Mouse (Mus musculus): ENCODE results near the gene Nppa.
"Not testable (repeated sequence)": the region's sequence is repeated elsewhere in the genome, so short reads cannot be mapped to it uniquely, and the experiment has no call there.

Nppa gene

DNA sequence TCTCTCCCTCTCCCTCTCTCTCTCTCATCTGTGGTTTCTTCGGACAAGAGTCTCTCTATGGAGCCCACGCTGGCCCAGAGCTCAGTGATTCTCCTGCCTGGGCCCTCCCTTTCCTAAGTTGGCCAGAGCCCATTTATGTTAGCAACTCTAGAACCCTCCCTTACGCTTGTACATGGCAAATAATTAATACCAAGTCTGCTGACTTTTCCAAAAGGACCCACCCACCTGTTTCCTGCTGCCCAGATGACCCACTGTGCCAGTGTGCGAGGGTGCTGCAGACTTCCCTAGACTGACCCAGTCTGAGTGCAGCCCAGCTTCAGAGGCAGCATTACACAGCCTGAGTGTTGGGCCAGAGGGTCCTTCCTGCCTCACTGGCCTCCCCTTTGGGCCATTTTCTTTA lies 11.7 kb downstream of the Nppa start:
- DNase-seq (ENCODE audit: low spot score): no peak

DNA sequence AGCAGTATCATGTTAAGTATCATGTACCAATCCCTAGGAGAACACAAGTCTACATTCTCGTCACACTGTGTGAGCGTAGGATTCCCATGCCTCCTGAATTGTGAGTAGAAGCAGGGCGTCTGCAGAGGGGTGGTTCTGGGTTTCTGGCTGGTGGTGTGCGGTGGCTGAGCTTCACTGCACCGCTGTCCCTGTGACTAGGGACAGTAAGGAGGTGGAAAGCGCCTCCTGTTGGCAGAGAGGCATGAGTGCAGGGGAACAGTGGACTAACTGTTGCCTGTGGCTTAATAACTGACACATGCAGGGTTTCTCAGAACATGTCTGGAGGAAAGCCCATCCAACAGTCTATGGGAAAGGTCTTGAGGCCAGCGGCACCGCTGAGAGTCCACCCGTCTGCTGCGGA lies 14.9 kb downstream of the Nppa start:
- DNase-seq (ENCODE audit: low spot score): no peak

DNA sequence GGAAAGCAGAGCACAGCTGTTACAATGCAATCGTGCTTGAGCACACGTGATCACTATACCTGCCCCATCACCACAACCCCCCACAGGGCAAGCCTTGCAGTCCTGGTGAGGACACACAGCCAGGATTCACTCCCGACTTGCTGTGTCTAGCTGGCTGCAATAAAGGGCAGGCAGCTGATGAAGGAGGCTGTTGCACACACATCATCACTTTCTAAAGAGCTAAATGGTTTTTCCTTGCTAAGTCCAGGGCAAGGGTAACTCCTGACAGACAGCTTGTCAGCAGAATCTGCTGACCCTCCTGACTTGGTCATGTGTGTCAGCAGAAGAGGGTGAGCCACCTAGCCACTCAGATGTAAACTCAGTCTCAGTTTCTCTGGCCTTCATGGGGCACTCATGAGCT lies 16.5 kb downstream of the Nppa start:
- no peak for DNase-seq (ENCODE audit: low spot score)

DNA sequence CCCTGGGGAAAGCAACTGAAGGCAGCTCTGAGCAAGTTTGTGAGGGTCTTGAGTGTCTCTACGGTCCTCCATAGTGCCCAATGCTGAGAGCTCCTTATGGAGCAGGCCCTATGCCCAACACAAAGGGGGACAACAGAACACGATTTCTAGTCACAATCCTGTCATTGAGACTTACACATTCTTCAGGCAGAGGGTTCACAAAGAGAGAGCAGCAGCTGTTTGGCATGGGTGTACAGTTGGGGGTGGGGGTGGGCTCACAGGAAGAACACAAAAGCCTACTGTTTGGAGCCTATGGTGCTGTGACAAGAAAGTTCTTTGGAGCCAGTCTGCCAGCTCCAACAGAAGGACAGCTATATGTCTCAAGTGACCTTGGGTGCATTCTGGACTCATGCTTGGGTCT lies 17.9 kb downstream of the Nppa start:
- DNase-seq (ENCODE audit: low spot score): no peak

DNA sequence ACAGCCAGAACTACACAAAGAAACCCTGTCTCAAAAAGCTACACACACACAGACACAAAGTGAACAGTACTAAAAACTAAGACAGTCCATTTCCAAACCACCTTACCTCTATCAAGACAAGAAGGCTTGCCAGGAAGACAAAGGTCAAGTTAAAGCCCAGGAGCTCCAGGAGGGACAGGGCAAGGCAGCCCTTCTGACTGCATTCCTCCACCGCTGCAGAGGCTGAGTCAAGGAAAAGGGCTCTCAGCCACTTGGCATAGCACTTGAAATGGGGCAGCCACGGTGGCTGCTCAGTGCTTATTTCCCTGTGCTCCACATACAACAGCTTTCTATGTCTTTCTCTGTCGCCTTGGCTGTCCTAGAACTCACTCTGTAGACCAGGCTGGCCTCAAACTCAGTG lies 23.5 kb downstream of the Nppa start:
- no peak for DNase-seq (ENCODE audit: low spot score)

DNA sequence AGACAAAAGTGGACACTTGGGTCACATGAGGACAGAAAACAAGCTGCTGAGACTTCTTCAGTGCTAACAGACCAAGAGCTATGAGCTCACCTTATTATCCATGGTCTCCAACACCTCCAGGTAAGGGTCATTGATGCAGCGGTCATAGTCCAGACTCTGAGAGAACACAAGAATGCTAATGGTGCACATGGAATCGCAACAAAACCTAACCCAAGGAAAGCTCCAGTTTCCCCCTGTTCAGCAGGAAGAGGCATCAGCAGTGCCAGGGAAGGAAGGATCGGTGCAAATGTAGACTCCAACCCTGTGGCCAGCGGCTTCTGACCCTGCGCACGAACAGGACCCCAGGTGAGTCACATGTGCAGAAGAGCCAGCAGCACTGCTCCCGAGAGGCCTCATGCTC lies 28.8 kb downstream of the Nppa start:
- no peak for DNase-seq (ENCODE audit: low spot score)

DNA sequence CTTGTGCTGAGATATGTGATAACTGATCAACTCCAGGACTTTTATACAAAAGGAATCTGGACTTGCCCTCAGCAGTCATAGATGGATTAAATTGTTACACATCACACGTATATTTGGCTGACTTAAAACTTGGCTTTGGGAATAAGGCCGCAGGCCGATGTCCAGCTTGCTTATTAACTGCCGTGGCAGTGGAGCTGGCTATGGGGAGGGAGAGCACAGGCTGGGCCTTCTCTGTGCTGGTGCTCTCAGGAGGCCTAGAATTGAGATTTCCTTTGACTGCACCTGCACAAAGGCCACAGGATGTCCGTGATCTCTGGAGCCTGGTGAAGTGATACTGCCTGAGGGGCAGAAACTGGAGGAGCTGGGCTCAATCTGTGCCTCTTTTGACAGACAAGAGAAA lies 30.0 kb downstream of the Nppa start:
- DNase-seq (ENCODE audit: low spot score): no peak

DNA sequence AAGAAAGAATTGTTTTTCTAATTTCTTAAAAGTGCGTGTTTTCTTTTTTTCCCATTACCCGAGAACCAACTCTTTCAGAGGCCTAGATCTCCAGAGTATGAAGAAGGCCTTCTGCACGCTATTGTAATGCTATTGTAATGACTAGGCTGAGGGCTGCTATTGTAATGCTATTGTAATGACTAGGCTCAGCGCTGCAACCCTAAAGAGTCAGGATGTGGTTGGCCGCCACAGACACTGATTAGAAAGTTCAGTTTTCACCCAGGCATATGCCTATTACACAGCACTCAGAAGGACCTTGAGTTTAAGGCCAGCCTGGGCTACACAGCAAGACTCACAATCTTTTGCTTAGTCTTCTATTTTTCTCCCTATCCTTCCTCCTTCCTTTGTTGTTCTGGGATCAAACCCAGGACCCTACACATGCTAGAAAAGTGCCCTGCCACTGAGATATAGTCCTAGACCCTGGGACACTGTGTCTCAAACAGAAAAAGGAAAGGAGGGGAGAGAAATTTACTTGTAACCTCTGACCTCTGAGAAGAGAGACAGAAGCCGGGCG lies 33.4 kb downstream of the Nppa start:
- DNase-seq (ENCODE audit: low spot score): no peak

DNA sequence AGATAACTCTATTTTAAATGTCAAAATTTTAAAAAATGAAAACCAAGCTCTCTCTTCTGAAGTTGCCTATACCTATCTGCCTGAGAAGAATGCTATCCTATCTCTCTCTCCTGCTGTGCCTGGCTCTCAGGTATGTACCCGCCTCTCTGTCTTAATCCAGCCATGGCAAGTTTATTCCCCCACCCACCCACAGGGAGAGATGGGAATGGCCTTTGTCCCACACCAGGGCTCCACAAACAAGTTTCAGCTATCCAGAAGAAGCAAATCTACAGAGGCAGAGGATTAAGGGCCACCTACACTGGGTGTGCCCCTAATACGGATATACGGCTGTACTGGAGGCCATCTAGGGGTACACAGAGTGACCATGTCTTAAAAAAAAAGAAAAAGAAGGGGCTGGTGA lies 34.9 kb downstream of the Nppa start:
- DNase-seq (ENCODE audit: low spot score): no peak

DNA sequence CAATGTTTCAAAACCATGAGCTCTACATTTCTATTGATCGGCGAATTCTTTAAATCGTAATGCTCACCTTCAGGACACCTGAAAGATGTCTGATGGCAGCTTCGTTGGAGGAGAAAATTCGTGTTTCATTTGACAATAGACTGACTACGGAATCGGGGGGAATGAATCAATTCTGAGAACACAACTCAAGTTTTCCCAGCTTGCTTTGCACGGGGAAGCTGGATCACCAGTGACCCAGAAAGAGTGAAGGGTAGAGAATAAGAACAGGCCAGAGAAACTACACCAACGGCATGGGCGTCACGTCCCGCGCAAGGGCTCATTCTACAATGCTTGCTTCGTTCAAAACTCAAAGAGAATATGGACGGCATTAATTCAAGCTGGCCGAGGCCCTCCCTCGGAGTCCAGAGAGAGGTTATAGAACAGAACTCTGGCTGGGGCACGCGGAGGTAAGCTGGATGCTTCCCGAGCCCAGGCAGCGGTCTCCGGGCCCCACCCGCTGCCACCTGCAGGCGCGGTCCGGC lies 37.6 kb downstream of the Nppa start:
- no peak for DNase-seq (ENCODE audit: low spot score)

DNA sequence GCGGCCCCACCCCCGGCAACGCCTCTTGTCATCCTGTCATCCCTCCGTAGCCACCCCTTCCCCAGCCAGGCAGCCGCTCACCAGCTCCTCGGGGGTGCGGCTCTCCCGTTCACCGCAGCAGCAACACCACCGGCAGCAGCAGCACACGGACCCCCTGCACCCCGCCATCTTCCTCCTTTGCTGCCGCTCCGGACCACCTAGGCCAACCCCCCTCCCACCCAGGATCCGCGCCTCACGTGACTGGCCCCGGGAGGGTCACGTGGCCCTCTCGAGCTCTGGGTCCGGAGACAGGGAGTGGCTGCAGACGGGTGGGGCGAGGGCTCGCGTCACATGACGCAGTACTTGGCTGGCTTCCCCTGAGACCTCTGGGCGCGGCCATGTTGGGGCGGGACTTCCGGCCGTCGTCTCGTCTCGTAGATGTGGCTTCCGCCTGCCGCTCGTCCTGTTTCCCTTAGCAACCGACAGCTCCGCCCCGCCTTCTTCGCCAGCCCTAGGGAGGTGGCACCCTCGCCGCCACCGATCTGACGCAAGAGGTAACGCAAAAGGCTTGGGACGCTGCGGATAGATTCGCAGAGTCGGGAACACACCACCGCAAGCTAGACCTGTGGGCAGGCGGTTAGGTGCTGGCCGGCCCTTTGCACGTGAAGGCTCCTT lies 38.2 kb downstream of the Nppa start, which contains the start of the genes Clcn6 and Mthfr:
Gene Clcn6, minus strand, starts transcription at position 222 of the 654 bp plus-strand sequence.
Gene Mthfr, plus strand, starts transcription at position 478 of the 654 bp plus-strand sequence.
- peak; percentile 100 for DNase-seq (ENCODE audit: low spot score)

DNA sequence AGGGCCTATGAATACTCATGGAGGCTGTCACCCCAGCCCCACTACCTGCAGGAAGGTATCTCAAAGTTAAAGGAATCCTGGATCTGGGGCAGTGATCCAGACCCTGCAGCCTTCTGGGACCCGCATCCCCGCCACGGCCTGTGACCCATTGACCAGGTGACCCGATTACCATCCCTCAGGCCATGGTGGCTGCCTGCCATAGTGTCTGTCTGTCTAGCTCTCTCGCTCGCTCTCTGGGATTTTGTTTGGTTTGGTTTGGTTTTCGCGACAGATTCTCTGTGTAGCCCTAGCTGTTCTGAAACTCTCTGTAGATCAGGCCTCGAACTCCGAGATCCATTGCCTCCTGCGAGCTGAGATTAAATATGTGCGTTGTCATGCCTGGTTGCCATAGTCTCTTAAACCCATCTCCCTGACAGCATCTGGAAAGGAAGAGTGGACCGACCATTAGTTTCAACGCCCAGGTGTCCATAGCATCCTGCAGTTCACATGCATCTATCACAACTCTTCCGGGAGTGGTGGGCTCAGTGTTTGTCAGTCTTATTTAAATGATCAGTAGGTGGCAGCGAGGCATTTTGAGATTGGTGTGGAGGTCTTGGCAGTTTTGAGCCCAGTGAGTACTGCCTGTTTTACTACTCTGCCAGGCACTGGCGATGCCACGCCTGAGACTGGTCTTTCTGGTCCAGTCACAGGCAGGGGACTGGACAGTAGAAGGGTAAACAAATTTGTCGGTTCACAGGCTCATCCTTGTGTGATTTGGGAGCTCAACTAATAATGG lies 38.9 kb downstream of the Nppa start:
- DNase-seq (ENCODE audit: low spot score): no peak

DNA sequence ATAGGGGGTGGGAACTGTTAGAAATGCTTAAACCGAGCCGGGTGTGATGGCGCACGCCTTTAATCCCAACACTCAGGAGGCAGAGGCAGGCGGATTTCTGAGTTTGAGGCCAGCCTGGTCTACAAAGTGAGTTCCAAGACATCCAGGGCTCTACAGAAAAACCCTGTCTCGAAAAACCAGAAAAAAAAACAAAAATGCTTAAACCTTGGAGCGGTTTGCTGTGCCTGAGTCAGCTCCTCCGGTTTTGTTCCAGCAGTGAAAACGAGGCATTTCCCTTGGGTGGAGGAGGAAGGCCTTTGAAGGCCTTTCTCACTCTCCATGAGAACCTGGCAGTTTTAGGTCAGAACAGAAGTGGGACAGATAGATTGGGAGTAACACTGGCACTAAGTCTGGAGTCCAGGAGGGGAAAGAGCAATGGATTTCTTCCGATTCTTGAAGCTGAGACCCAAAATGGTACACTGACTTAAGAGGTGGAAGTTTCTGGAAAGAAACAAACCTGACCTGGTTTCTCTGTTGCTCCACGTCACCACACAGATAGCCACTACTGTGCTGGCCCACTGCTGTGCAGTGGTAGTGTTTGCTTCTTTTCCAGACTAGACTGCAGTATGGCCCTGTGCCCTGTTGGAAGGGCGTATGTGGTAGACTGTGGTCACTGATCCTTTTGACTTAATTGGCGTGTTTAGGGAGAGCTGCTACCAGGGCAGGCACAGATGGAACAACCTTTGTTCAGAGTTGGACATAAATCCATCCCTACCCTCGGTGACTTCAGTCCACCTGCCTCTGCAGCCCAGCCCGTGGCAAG lies 39.7 kb downstream of the Nppa start:
- DNase-seq (ENCODE audit: low spot score): no peak

DNA sequence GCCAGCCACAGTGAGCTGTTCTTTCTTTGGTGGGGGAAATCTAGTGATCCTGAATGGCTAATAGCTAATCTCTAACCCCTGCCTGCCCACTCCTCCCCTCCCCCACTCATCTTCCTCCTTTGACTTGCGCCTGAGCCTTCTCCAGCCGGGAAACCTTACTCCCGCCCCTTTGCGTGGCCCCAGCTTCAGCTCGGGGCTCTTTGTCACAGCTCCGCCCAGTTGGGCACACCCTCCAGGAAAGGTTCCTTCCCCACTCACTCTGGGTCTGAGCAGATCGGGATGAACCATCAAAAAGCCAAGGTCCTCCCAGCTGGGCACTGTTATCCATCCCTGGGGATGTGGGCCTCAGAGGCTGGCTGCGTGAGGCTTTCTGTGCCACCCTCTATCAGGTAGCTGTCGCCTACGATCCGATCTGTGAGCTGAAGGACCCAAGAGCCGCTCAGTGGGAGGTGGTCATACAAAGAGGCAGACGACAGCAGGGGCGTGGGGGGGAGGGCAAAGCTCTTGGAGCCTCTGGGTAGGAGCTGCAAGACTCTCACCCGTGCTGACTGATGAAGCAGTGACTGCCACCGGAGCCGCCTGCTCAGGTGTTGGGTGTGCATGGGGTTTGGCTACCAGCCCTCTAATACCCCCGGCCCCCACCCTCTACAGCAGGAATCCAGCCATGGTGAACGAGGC lies 40.5 kb downstream of the Nppa start:
- DNase-seq (ENCODE audit: low spot score): peak; percentile 68

DNA sequence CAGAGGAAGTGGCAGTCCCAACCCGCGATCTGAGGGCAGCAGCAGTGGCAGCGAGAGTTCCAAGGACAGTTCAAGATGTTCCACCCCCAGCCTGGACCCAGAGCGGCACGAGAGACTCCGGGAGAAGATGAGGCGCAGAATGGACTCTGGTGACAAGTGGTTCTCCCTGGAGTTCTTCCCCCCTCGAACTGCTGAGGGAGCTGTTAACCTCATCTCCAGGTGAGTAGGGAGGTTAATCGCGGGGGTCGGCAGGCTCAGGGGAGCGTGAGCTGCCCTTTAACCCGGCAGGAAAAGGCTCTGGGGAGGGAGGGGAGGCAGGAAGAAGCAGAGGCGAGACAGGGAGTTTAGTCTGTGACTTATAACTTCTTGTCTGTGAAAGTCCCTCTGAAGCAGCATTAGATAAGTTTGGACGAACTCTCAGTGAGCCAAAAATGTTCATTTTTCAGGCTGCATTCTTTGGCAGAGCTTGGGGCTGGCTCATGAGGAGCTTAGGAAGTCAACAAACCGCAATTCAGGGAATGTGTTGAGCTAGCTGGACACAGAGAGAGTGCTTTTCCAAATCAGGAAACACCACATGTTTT lies 41.2 kb downstream of the Nppa start:
- peak; percentile 41 for DNase-seq (ENCODE audit: low spot score)

DNA sequence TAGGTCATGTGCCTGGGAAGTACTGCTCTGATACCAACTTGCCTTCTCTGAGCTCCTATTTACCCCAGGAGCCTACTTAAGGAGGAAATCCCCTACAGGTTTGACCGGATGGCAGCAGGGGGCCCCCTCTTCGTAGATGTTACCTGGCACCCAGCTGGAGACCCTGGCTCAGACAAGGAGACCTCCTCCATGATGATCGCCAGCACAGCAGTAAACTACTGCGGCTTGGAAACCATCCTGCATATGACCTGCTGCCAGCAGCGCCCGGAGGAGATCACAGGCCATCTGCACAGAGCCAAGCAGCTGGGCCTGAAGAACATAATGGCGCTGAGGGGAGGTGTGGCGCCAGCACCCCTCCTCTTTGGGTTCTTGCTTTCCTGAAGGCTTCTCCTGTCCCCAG lies 42.8 kb downstream of the Nppa start:
- not testable (repeated sequence) for DNase-seq (ENCODE audit: low spot score)

DNA sequence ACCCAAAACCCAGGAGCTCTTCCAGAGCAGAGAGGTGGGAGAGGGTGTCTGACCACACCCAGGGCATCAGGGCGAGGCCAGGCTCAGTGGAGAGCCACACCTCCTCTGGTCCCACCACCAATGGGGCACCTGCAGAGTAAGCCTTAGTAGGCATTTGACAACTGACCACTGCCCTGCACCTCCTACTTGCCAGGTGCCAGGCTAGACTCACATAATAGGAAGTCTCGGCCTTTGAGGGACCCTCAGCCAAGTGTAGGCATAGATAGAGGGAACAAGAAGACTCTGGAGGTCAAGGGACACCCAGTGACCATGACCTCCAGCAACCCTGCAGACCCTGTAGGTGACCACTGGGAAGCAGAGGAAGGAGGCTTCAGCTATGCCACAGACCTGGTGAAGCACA lies 43.6 kb downstream of the Nppa start:
- DNase-seq (ENCODE audit: low spot score): no peak

DNA sequence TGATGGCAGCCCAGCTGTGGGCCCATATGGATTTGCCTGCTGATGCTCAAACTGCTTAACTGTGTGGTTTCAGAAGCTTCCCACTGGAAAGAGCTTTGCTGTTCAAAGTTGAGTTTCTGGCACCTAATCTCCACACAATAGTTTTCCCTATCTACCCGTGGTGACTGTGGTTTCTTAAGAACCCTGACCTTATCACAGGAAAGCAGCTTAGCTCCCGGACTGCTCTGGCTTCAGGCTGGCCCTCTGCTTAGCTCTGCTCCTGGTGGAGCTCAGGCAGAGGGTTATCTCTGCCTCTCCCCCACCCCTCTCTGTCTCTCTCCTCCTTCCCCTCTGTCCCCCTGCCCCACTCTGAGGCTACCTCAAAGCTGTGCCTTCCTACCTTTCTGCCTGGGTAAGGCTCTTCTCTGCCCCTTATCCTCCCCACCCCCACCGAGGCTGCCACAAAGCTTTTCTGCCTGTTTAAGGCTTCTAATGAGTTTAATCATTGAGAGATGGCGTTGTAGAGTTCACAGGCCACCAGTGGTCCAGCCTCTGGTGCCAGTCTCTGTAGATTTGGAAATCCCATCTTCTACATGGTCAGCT lies 46.0 kb downstream of the Nppa start:
- DNase-seq (ENCODE audit: low spot score): no peak

DNA sequence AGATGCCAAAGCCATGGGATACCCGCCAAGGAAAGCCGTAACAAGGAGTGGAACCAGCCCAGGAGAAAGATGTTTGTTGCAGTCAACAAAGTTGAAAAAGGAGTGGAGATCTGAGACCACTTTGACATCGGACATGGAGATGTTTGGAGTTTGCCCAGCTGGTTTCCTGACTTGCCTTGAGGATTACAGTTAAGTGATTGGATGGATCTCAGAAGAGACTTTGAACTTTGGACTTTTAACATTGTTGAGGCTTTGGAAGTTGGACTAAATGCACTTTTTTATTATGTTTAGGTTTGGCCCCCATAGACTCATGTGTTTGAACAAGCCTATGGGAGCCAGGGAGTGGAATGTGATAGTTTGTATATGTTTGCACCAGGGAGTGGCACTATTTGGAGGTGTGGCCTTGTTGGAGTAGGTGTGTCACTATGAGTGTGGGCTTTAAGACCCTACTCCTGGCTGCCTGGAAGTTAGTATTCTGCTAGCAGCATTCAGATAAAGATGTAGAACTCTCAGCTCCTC lies 49.9 kb downstream of the Nppa start:
- DNase-seq (ENCODE audit: low spot score): not testable (repeated sequence)

DNA sequence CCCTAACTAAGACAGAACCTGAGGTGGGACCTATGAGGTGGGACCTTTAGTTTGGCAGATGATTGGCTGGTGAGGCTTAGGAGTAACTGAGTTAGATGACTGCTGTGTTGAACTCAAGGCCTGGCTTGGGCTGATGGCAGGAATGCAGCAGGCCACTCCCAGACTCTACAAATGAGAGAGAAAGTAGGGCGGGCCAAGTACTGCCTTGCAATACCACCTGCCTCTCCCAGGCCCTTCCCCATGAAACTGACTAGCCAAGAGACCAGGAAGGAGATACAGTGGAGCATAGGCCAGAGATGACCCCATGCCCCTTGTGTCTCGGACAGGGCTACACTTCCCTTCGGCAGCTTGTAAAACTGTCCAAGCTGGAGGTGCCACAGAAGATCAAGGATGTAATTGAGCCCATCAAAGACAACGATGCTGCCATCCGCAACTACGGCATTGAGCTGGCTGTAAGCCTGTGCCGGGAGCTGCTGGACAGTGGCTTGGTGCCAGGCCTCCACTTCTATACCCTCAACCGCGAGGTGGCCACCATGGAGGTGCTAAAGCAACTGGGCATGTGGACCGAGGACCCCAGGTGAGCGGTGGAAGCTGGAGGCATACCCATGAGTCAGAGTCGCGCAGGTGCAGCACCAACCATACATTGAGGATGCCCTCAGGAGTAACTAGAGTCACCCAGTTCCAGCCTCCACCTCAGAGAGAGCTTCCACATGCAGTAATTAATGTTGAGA lies 50.7 kb downstream of the Nppa start:
- DNase-seq (ENCODE audit: low spot score): no peak
